Mouse (Mus musculus) testis, adult 2 months (tissue): ENCODE data around the gene Trip13. TPM values are rescaled to one million over a fixed set of nuclear protein-coding genes. Genes with fewer than 3 reads are reported as not detected.
A peak's percentile ranks its signal among the peaks of the same experiment; 100 is the strongest.

Source experiments
- H3K27ac ChIP-seq: fragments of 200-500 bp; 2 replicates; pipeline ENCODE4 v1.5.1; 2012; ENCODE audit warnings: low read depth, low read length; ENCODE audit not compliant: control insufficient read depth, insufficient read depth
- H3K27me3 ChIP-seq: fragments of 200-500 bp; 2 replicates; pipeline ENCODE4 v1.6.1; 2012; ENCODE audit warnings: mild to moderate bottlenecking, low read length, moderate library complexity; ENCODE audit not compliant: control insufficient read depth, insufficient read depth
- H3K36me3 ChIP-seq: fragments of 200-500 bp; 2 replicates; pipeline ENCODE4 v1.6.1; 2012; ENCODE audit warnings: mild to moderate bottlenecking, low read length; ENCODE audit not compliant: control insufficient read depth, insufficient read depth
- H3K4me1 ChIP-seq: fragments of 200-500 bp; 2 replicates; pipeline ENCODE4 v1.6.1; 2012; ENCODE audit warnings: low read length; ENCODE audit not compliant: control insufficient read depth, insufficient read depth
- H3K4me3 ChIP-seq: fragments of 200-500 bp; 2 replicates; pipeline ENCODE4 v1.5.1; 2012; ENCODE audit warnings: low read depth, mild to moderate bottlenecking, low read length, moderate library complexity, mixed read lengths; ENCODE audit not compliant: control insufficient read depth
- CTCF ChIP-seq: fragments of 200-500 bp; IDR thresholded peaks from 2 replicates; pipeline ENCODE4 v1.5.1; 2012; ENCODE audit warnings: low read depth, mild to moderate bottlenecking, inconsistent platforms, low read length, moderate library complexity; ENCODE audit not compliant: control insufficient read depth, insufficient read depth, insufficient replicate concordance
- POLR2A ChIP-seq: fragments of 200-500 bp; IDR thresholded peaks from 2 replicates; pipeline ENCODE4 v1.6.1; 2012; ENCODE audit warnings: low read depth, mild to moderate bottlenecking, inconsistent platforms, low read length, moderate library complexity; ENCODE audit not compliant: control insufficient read depth
- polyA plus RNA-seq: library from polyadenylated mRNA; depleted of rRNA; stranded (reverse); fragments of >200 nt; gene quantifications from 2 replicates; pipeline ENCODE4 v1.2.3, GENCODE M21; 2012

Gene Trip13
- polyA plus RNA-seq, 1 experiment = 5.0 TPM

- Histone ChIP-seq H3K27ac (peak overlapping the region; percentile 22; the same call in 1 of the 2 replicates), H3K27me3 (no peaks in the 10 kb centered on the region), H3K4me1 (peaks cover 7% of the 10 kb centered on the region), H3K36me3 (no peaks in the 10 kb centered on the region; the same call in none of the 2 replicates), H3K4me3 (peak overlapping the region; percentile 98)
- TF ChIP-seq CTCF = no peak
- no peak for TF ChIP-seq POLR2A
Observed at GRCm38 (mm10) chr13:73936938-73937320, 655 bp downstream of the Trip13 start.

GRCm38 (mm10) chr13:73932201-73932600 is 5.4 kb downstream of the Trip13 start:
- no peak for TF ChIP-seq CTCF
- TF ChIP-seq POLR2A = no peak
- no peaks in the 10 kb centered on the region; the same call in 1 of the 2 replicates for H3K36me3 ChIP-seq

GRCm38 (mm10) chr13:73913066-73913465 is 24.5 kb downstream of the Trip13 start:
- TF ChIP-seq POLR2A (no peak), CTCF (no peak)
- peaks cover 2% of the 10 kb centered on the region for H3K36me3 ChIP-seq
- H3K4me1 ChIP-seq = no peaks in the 10 kb centered on the region
- H3K4me3 ChIP-seq = no peak overlapping the region
- H3K27ac ChIP-seq = no peak overlapping the region
- H3K27me3 ChIP-seq = no peaks in the 10 kb centered on the region

More at GRCm38 (mm10) chr13:73932201-73932600, 5.4 kb downstream of the Trip13 start:
- Histone ChIP-seq H3K4me3 (no peak overlapping the region), H3K27ac (no peak overlapping the region), H3K4me1 (no peaks in the 10 kb centered on the region; the same call in 1 of the 2 replicates), H3K27me3 (no peaks in the 10 kb centered on the region)

- Histone ChIP-seq H3K36me3 (no peaks in the 10 kb centered on the region), H3K4me1 (no peaks in the 10 kb centered on the region), H3K27ac (no peak overlapping the region), H3K4me3 (no peak overlapping the region), H3K27me3 (no peaks in the 10 kb centered on the region)
- TF ChIP-seq POLR2A (no peak), CTCF (peak; percentile 49; the same call in 1 of the 2 replicates)
Observed at GRCm38 (mm10) chr13:73907683-73908412, 29.7 kb downstream of the Trip13 start.

- TF ChIP-seq POLR2A = no peak
- TF ChIP-seq CTCF = no peak
Observed at GRCm38 (mm10) chr13:73907136-73907535, 30.4 kb downstream of the Trip13 start.

GRCm38 (mm10) chr13:73897561-73897960 is 40.0 kb downstream of the Trip13 start:
- TF ChIP-seq CTCF = no peak
- TF ChIP-seq POLR2A = no peak

More at GRCm38 (mm10) chr13:73907136-73907535, 30.4 kb downstream of the Trip13 start:
- Histone ChIP-seq H3K4me1 (no peaks in the 10 kb centered on the region), H3K27me3 (no peaks in the 10 kb centered on the region), H3K36me3 (no peaks in the 10 kb centered on the region), H3K4me3 (no peak overlapping the region), H3K27ac (no peak overlapping the region)

GRCm38 (mm10) chr13:73892493-73893178 is 44.9 kb downstream of the Trip13 start:
- H3K27ac ChIP-seq = peak overlapping the region; percentile 32; the same call in 1 of the 2 replicates
- H3K4me3 ChIP-seq = no peak overlapping the region
- H3K36me3 ChIP-seq = no peaks in the 10 kb centered on the region
- peaks cover 2% of the 10 kb centered on the region for H3K4me1 ChIP-seq
- TF ChIP-seq CTCF (no peak), POLR2A (no peak)
- H3K27me3 ChIP-seq = no peaks in the 10 kb centered on the region

More at GRCm38 (mm10) chr13:73897561-73897960, 40.0 kb downstream of the Trip13 start:
- Histone ChIP-seq H3K27ac (no peak overlapping the region), H3K36me3 (no peaks in the 10 kb centered on the region), H3K4me3 (peak overlapping the region; percentile 80), H3K27me3 (no peaks in the 10 kb centered on the region), H3K4me1 (peaks cover 2% of the 10 kb centered on the region)
